Mouse (Mus musculus) thymus, adult 2 months (tissue): ENCODE measurements around the gene Slc6a9.

ENCODE experiments used
- CTCF ChIP-seq: fragments of 200-500 bp; IDR thresholded peaks from 2 replicates; pipeline ENCODE4 v1.5.1; 2012; ENCODE audit warnings: mild to moderate bottlenecking, control low read depth, low read length, moderate library complexity, borderline replicate concordance; ENCODE audit not compliant: control insufficient read depth, poor library complexity, insufficient read depth; ENCODE audit errors: extremely low read depth
- POLR2A ChIP-seq: fragments of 200-500 bp; IDR thresholded peaks from 2 replicates; pipeline ENCODE4 v1.6.1; 2012; ENCODE audit warnings: mild to moderate bottlenecking, low read length, control low read depth, moderate library complexity; ENCODE audit not compliant: control insufficient read depth, poor library complexity, insufficient read depth; ENCODE audit errors: extremely low read depth

DNA sequence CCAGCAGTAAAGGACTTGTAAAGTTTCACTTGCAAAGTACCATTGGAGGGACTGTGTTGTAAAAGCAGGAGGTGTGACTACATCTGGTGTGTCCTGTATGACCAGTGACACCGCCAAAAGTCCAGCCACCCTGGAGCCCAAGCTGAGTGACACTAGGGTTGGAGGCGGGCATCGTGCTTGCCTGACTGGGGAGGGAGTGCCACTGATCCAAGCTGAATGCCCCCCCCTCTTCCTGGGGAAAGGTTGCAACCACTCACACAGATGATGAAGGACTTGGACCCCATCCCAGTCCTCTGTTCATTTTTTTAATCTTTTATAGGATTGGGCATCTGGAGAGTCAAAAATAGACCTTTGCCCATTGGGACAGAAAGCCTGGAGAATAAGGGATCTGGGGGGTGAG, 7.3 kb downstream of the Slc6a9 start:
- TF ChIP-seq POLR2A, result no peak
- no peak for TF ChIP-seq CTCF
